Mouse (Mus musculus) small intestine, adult 2 months (tissue): ENCODE measurements around the gene Clec16a. TPM values are rescaled to one million over a fixed set of nuclear protein-coding genes. Genes with fewer than 3 reads are reported as not detected.

ENCODE experiments used
- H3K27ac ChIP-seq: fragments of 200-500 bp; 2 replicates; pipeline ENCODE4 v1.5.1; 2012; ENCODE audit warnings: low read depth, low read length, control low read depth, inconsistent platforms; ENCODE audit not compliant: insufficient read depth
- H3K27me3 ChIP-seq: fragments of 200-500 bp; 2 replicates; pipeline ENCODE4 v1.6.1; 2012; ENCODE audit warnings: mild to moderate bottlenecking, moderate library complexity, low read length, inconsistent platforms; ENCODE audit not compliant: control insufficient read depth, insufficient read depth
- H3K36me3 ChIP-seq: fragments of 200-500 bp; 2 replicates; pipeline ENCODE4 v1.6.1; 2012; ENCODE audit warnings: mild to moderate bottlenecking, low read length, control low read depth, inconsistent platforms; ENCODE audit not compliant: control insufficient read depth, insufficient read depth
- H3K4me1 ChIP-seq: fragments of 200-500 bp; 2 replicates; pipeline ENCODE4 v1.6.1; 2012; ENCODE audit warnings: low read length, inconsistent platforms, mixed read lengths; ENCODE audit not compliant: control insufficient read depth, insufficient read depth, insufficient read length
- H3K4me3 ChIP-seq: fragments of 200-500 bp; 2 replicates; pipeline ENCODE4 v1.5.1; 2012; ENCODE audit warnings: low read depth, mild to moderate bottlenecking, control low read depth, inconsistent platforms, low read length, moderate library complexity
- CTCF ChIP-seq: fragments of 200-500 bp; IDR thresholded peaks from 2 replicates; pipeline ENCODE4 v1.5.1; 2012; ENCODE audit warnings: low read depth, mild to moderate bottlenecking, control low read depth, inconsistent platforms, low read length, moderate library complexity, mixed read lengths; ENCODE audit not compliant: insufficient replicate concordance, insufficient read length; ENCODE audit errors: extremely low read depth
- POLR2A ChIP-seq: fragments of 200-500 bp; IDR thresholded peaks from 2 replicates; pipeline ENCODE4 v1.6.1; 2012; ENCODE audit warnings: low read depth, mild to moderate bottlenecking, control low read depth, inconsistent platforms, low read length, moderate library complexity
- WGBS: fragments of 180-500 bp; shearing (Covaris S2); methylation state at CpG from one replicate; pipeline ENCODE4 v1.1.7; 2018; 5-methylcytosine and 5-hydroxymethylcytosine counted together
- polyA plus RNA-seq: library from polyadenylated mRNA; depleted of rRNA; stranded (reverse); fragments of >200 nt; gene quantifications from 2 replicates; pipeline ENCODE4 v1.2.3, GENCODE M21; 2012

The Clec16a gene
- polyA plus RNA-seq, 1 experiment, result 14.3 TPM

DNA sequence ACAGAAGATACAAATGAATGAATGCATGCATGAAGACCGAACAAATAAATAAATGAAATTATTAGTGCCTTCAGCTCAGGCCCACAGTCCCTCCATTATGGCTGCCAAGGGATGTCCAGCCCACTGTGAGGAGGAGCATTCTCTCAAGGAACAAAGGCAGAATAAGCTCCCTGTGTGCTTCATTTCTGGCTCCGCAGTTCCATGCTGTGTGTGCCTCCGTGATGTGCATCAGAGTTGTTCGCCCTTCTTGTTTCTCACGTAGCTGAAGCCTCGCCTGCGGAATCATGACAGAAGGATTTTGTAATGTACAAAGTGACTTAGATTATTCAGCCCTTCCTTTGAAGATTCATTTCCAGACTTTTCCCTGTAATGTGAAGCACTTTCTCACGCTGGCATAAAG, 147.7 kb downstream of the Clec16a start:
- no peak overlapping the region for H3K27ac ChIP-seq
- 97% methylated on average over 8 of the region's 8 CpGs for WGBS
- no peak overlapping the region for H3K4me3 ChIP-seq
- no peaks in the 10 kb centered on the region for H3K27me3 ChIP-seq
- peaks cover 23% of the 10 kb centered on the region for H3K4me1 ChIP-seq
- no peaks in the 10 kb centered on the region for H3K36me3 ChIP-seq
- TF ChIP-seq POLR2A, result no peak
- no peak for TF ChIP-seq CTCF

DNA sequence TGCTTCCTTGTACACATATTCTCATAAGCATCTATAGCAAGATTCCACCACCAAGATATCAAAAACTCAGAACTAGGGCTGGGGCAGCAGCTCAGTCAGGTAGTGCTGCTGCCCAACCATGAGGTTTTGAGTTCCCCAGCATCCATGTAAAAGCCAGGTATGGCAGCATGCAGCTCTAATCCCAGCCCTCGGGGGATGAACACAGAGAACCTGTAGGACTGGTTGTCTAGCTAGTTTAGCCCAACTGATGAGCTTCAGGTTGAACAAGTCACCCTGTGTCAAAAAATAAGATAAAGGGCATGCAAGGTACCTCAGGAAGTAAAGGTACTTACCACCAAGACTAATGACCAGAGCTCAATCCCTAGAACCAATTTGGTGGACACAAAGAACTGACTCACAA, 148.3 kb downstream of the Clec16a start:
- WGBS, result 61% methylated on average over 1 of the region's 1 CpGs
- Histone ChIP-seq H3K36me3 (no peaks in the 10 kb centered on the region), H3K4me3 (no peak overlapping the region), H3K27me3 (no peaks in the 10 kb centered on the region), H3K4me1 (peaks cover 28% of the 10 kb centered on the region), H3K27ac (no peak overlapping the region)
- TF ChIP-seq CTCF (no peak), POLR2A (no peak)

DNA sequence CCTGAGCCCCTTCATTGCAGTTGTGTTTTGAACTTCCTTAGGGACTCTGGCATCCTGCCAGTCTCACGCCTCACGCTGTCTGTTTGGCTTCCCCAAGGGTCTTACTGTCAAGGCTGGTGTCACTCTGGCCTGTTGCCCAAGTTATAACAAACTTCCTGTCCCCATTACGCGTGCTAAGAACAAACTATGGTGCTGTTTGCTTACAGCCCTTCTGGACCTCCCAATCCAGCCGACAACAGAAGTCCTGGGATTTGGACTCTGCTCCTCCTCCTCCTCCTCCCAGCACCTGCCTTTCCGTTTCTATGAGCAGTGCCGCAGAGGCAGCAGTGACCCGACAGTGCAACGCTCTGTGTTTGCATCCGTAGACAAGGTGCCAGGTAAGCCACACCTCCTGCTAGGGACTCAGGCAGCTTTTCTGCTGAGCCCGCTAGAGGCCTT, 149.3 kb downstream of the Clec16a start:
- Histone ChIP-seq H3K27ac (0 out of 2 replicates have a peak overlapping the region, but pooled peaks have one; percentile 3), H3K27me3 (no peaks in the 10 kb centered on the region), H3K36me3 (no peaks in the 10 kb centered on the region), H3K4me1 (peaks cover 28% of the 10 kb centered on the region), H3K4me3 (no peak overlapping the region)
- TF ChIP-seq POLR2A (no peak), CTCF (no peak)
- WGBS, result 13% methylated on average over 11 of the region's 11 CpGs

DNA sequence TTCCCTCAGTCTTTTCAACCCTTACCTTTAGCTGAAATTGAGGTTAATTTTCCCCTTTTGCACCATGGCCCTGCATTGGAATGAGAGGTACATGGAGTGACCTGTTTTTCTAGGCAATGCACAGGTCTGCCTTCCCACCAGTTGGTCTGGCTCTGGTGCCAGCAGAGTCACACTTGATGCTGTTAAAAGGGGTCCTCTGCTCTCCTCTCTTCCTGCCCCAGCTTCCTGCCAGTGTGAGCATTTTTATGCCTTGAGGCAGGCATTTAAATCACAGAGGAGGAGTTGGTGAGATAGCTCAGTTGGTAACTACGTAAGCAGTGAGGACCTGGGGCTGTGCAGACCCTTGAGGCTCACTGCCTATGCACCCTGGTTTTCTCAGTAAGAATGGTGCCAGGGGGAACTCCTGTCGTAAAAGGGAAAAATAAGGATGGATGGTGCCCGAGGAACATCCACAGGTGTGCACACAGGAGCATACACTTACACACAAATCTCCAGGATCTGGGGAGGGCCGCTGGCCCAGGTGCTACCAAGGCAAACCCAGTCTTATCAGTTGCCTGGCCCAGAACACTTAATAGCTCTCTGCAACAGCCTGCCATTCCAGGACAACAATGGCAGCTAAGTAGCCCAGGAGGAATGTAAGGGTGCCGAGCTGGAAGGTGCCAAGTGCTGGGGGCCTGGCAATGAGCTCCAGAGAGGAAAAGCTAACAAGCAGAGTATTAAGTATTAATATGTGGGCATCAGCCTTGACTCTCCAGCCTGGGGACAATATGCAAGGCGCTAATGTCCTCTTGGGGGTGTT, 152.9 kb downstream of the Clec16a start:
- H3K36me3 ChIP-seq, result no peaks in the 10 kb centered on the region
- no peak overlapping the region for H3K4me3 ChIP-seq
- WGBS, result 40% methylated on average over 6 of the region's 6 CpGs
- TF ChIP-seq CTCF, result no peak
- no peak for TF ChIP-seq POLR2A
- peaks cover 24% of the 10 kb centered on the region; the same call in 1 of the 2 replicates for H3K4me1 ChIP-seq
- H3K27ac ChIP-seq, result no peak overlapping the region
- no peaks in the 10 kb centered on the region for H3K27me3 ChIP-seq

DNA sequence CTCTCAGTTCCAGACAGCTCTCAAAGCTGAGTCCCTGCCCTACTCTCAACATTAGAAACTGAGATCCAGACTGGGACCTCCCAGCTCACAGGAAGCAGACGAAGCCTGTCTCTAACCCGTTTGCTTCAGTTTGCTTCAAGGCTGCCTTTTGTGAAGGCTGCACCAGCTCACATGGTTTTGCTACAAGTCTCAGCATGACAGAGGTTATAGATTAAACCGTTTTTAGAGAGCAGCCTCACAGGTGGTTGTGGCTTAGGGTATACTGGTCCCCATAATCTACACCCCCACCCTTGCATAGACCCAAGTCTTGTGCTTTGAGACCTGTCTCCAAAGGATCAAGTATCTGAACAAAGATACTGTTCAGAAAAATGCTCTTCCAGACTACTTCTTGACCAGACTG, 154.2 kb downstream of the Clec16a start:
- TF ChIP-seq POLR2A (no peak), CTCF (no peak)
- H3K27me3 ChIP-seq, result no peaks in the 10 kb centered on the region
- H3K4me1 ChIP-seq, result peaks cover 22% of the 10 kb centered on the region; the same call in 1 of the 2 replicates
- WGBS, result 93% methylated on average over 3 of the region's 3 CpGs
- no peaks in the 10 kb centered on the region for H3K36me3 ChIP-seq
- no peak overlapping the region for H3K27ac ChIP-seq
- no peak overlapping the region for H3K4me3 ChIP-seq

DNA sequence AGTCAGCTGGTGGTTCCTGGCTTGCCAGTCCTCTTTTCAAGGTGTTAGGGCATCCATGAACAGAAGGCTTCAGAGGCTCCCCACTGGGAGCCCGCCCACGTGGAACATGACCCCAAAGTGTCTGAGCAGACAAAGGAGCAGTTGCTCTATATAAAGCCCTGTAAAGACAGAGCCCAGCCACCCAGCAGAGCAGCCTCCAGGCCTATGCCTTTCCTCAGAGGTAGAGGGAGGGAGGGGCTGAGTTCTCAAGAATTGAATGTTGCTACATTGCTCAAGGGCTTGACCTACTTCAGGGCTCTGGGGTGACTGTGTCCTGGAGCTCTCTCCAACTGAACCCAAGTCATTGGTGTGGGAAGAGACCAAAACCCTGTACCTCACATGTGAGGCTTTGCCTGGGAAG, 155.0 kb downstream of the Clec16a start:
- peaks cover 20% of the 10 kb centered on the region; the same call in 1 of the 2 replicates for H3K4me1 ChIP-seq
- H3K36me3 ChIP-seq, result no peaks in the 10 kb centered on the region
- H3K27ac ChIP-seq, result no peak overlapping the region
- H3K27me3 ChIP-seq, result no peaks in the 10 kb centered on the region
- WGBS, result 81% methylated on average over 2 of the region's 2 CpGs
- H3K4me3 ChIP-seq, result no peak overlapping the region
- TF ChIP-seq CTCF (no peak), POLR2A (no peak)

DNA sequence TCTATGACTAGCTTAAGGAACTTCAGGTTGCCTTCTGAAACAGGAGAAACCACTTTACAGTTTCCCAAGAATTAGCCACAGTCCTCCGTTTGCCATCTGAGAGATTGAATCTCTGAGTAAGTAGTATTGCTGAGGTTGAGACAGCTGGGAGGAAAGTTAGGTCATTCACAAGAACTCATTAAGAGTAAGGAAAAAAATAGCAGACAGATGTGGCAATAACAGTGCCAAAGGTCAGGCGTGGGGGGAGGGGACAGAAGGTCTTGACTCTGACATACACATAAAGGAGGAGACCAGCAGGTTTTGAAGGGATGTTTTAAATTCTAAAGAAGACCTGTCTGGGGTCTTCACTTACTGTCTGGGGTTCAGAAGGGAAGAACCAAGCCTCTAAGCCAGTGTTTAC, 157.3 kb downstream of the Clec16a start:
- TF ChIP-seq CTCF, result no peak
- Histone ChIP-seq H3K4me1 (peaks cover 18% of the 10 kb centered on the region; the same call in 1 of the 2 replicates), H3K27ac (no peak overlapping the region), H3K36me3 (no peaks in the 10 kb centered on the region), H3K4me3 (no peak overlapping the region), H3K27me3 (no peaks in the 10 kb centered on the region)
- WGBS, result 25% methylated on average over 2 of the region's 2 CpGs

DNA sequence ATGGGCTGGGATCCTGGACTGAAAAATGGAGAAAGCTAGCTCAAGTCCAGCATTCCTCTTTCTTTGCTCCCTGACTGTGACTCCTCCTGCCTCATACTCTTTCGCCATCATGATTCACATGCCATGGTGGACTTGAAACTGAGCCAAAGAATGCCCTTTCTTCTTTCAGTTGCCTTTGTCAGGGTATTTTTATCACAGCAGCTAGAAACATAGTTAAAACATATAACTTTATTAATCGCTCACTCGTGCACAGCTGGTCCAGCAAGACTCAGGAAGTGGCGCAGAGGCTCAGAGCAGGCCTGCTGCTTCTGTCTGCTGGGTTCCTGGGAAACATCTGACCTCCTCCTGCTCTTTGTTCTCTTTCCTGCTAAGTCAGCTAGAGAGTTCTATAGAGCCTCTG, 158.8 kb downstream of the Clec16a start:
- no peaks in the 10 kb centered on the region for H3K36me3 ChIP-seq
- H3K27ac ChIP-seq, result no peak overlapping the region
- H3K4me1 ChIP-seq, result peaks cover 10% of the 10 kb centered on the region; the same call in 1 of the 2 replicates
- H3K27me3 ChIP-seq, result no peaks in the 10 kb centered on the region
- 64% methylated on average over 4 of the region's 4 CpGs for WGBS
- no peak for TF ChIP-seq POLR2A
- no peak for TF ChIP-seq CTCF
- H3K4me3 ChIP-seq, result no peak overlapping the region
